Mouse (Mus musculus): ENCODE results near the gene H1f0. TPM values are rescaled to one million over a fixed set of nuclear protein-coding genes. Genes with fewer than 3 reads are reported as not detected.

Gene H1f0
- polyA plus RNA-seq, 1 experiment = 15.5 TPM

GRCm38 (mm10) chr15:78989152-78990092 lies 38.8 kb upstream of the H1f0 start:
- TF ChIP-seq TAL1 (IDR thresholded peaks at IDR 0.05; ENCODE audit: low read length) = no peak
- TF ChIP-seq GATA1 (IDR thresholded peaks at IDR 0.05; ENCODE audit: low read length) = no peak
- Histone ChIP-seq H3K4me3 (replicated peaks) (no peak overlapping the region), H3K9me3 (ENCODE audit: control insufficient read depth, low read length) (no peaks in the 10 kb centered on the region), H3K27me3 (ENCODE audit: control insufficient read depth) (no peaks in the 10 kb centered on the region), H3K36me3 (ENCODE audit: control insufficient read depth) (peaks cover 88% of the 10 kb centered on the region), H3K4me1 (ENCODE audit: control insufficient read depth) (peaks cover 26% of the 10 kb centered on the region)

- Histone ChIP-seq H3K4me3 (replicated peaks) (no peak overlapping the region), H3K36me3 (ENCODE audit: control insufficient read depth) (peaks cover 95% of the 10 kb centered on the region), H3K27me3 (ENCODE audit: control insufficient read depth) (no peaks in the 10 kb centered on the region), H3K9me3 (ENCODE audit: control insufficient read depth, low read length) (no peaks in the 10 kb centered on the region), H3K4me1 (ENCODE audit: control insufficient read depth) (peaks cover 20% of the 10 kb centered on the region)
- no peak for TF ChIP-seq GATA1 (IDR thresholded peaks at IDR 0.05; ENCODE audit: low read length)
- no peak for TF ChIP-seq TAL1 (IDR thresholded peaks at IDR 0.05; ENCODE audit: low read length)
Measured at GRCm38 (mm10) chr15:78990093-78990463, 38.2 kb upstream of the H1f0 start.

GRCm38 (mm10) chr15:78990970-78991525 lies 37.2 kb upstream of the H1f0 start:
- H3K4me1 ChIP-seq (ENCODE audit: control insufficient read depth) = peaks cover 20% of the 10 kb centered on the region
- no peak for TF ChIP-seq TAL1 (IDR thresholded peaks at IDR 0.05; ENCODE audit: low read length)
- no peak for TF ChIP-seq GATA1 (IDR thresholded peaks at IDR 0.05; ENCODE audit: low read length)
- peaks cover 97% of the 10 kb centered on the region for H3K36me3 ChIP-seq (ENCODE audit: control insufficient read depth)
- H3K9me3 ChIP-seq (ENCODE audit: control insufficient read depth, low read length) = no peaks in the 10 kb centered on the region
- H3K27me3 ChIP-seq (ENCODE audit: control insufficient read depth) = no peaks in the 10 kb centered on the region
- H3K4me3 ChIP-seq (replicated peaks) = no peak overlapping the region

GRCm38 (mm10) chr15:78992235-78992634 lies 36.0 kb upstream of the H1f0 start:
- TF ChIP-seq TAL1 (IDR thresholded peaks at IDR 0.05; ENCODE audit: low read length) (no peak), GATA1 (IDR thresholded peaks at IDR 0.05; ENCODE audit: low read length) (no peak)
- H3K4me1 ChIP-seq (ENCODE audit: control insufficient read depth) = peaks cover 17% of the 10 kb centered on the region
- H3K36me3 ChIP-seq (ENCODE audit: control insufficient read depth) = peaks cover 93% of the 10 kb centered on the region

GRCm38 (mm10) chr15:78992925-78993324 lies 35.3 kb upstream of the H1f0 start:
- H3K36me3 ChIP-seq (ENCODE audit: control insufficient read depth) = peaks cover 90% of the 10 kb centered on the region
- no peak for TF ChIP-seq TAL1 (IDR thresholded peaks at IDR 0.05; ENCODE audit: low read length)
- TF ChIP-seq GATA1 (IDR thresholded peaks at IDR 0.05; ENCODE audit: low read length) = no peak
- H3K4me1 ChIP-seq (ENCODE audit: control insufficient read depth) = peaks cover 17% of the 10 kb centered on the region
- no peak overlapping the region for H3K4me3 ChIP-seq (replicated peaks)
- H3K9me3 ChIP-seq (ENCODE audit: control insufficient read depth, low read length) = no peaks in the 10 kb centered on the region
- no peaks in the 10 kb centered on the region for H3K27me3 ChIP-seq (ENCODE audit: control insufficient read depth)

More at GRCm38 (mm10) chr15:78992235-78992634, 36.0 kb upstream of the H1f0 start:
- no peaks in the 10 kb centered on the region for H3K27me3 ChIP-seq (ENCODE audit: control insufficient read depth)
- no peak overlapping the region for H3K4me3 ChIP-seq (replicated peaks)
- no peaks in the 10 kb centered on the region for H3K9me3 ChIP-seq (ENCODE audit: control insufficient read depth, low read length)

- Histone ChIP-seq H3K36me3 (ENCODE audit: control insufficient read depth) (peaks cover 87% of the 10 kb centered on the region), H3K4me1 (ENCODE audit: control insufficient read depth) (peaks cover 17% of the 10 kb centered on the region)
- TF ChIP-seq GATA1 (IDR thresholded peaks at IDR 0.05; ENCODE audit: low read length) = no peak
- TF ChIP-seq TAL1 (IDR thresholded peaks at IDR 0.05; ENCODE audit: low read length) = no peak
Measured at GRCm38 (mm10) chr15:78995916-78996315, 32.3 kb upstream of the H1f0 start.

GRCm38 (mm10) chr15:78996663-78997062 lies 31.6 kb upstream of the H1f0 start:
- H3K4me1 ChIP-seq (ENCODE audit: control insufficient read depth) = peaks cover 17% of the 10 kb centered on the region
- no peak overlapping the region for H3K4me3 ChIP-seq (replicated peaks)
- no peaks in the 10 kb centered on the region for H3K9me3 ChIP-seq (ENCODE audit: control insufficient read depth, low read length)
- H3K36me3 ChIP-seq (ENCODE audit: control insufficient read depth) = peaks cover 87% of the 10 kb centered on the region
- H3K27me3 ChIP-seq (ENCODE audit: control insufficient read depth) = no peaks in the 10 kb centered on the region
- TF ChIP-seq GATA1 (IDR thresholded peaks at IDR 0.05; ENCODE audit: low read length) = no peak
- TF ChIP-seq TAL1 (IDR thresholded peaks at IDR 0.05; ENCODE audit: low read length) = no peak

More at GRCm38 (mm10) chr15:78995916-78996315, 32.3 kb upstream of the H1f0 start:
- no peak overlapping the region for H3K4me3 ChIP-seq (replicated peaks)
- no peaks in the 10 kb centered on the region for H3K9me3 ChIP-seq (ENCODE audit: control insufficient read depth, low read length)
- no peaks in the 10 kb centered on the region for H3K27me3 ChIP-seq (ENCODE audit: control insufficient read depth)

GRCm38 (mm10) chr15:78998348-78998747 lies 29.9 kb upstream of the H1f0 start:
- Histone ChIP-seq H3K9me3 (ENCODE audit: control insufficient read depth, low read length) (no peaks in the 10 kb centered on the region), H3K4me1 (ENCODE audit: control insufficient read depth) (peaks cover 17% of the 10 kb centered on the region), H3K4me3 (replicated peaks) (no peak overlapping the region), H3K27me3 (ENCODE audit: control insufficient read depth) (no peaks in the 10 kb centered on the region), H3K36me3 (ENCODE audit: control insufficient read depth) (peaks cover 86% of the 10 kb centered on the region)
- TF ChIP-seq TAL1 (IDR thresholded peaks at IDR 0.05; ENCODE audit: low read length) = no peak
- no peak for TF ChIP-seq GATA1 (IDR thresholded peaks at IDR 0.05; ENCODE audit: low read length)

GRCm38 (mm10) chr15:78999586-78999985 lies 28.7 kb upstream of the H1f0 start:
- Histone ChIP-seq H3K9me3 (ENCODE audit: control insufficient read depth, low read length) (no peaks in the 10 kb centered on the region), H3K27me3 (ENCODE audit: control insufficient read depth) (no peaks in the 10 kb centered on the region), H3K4me3 (replicated peaks) (no peak overlapping the region), H3K36me3 (ENCODE audit: control insufficient read depth) (peaks cover 86% of the 10 kb centered on the region), H3K4me1 (ENCODE audit: control insufficient read depth) (peaks cover 17% of the 10 kb centered on the region)
- no peak for TF ChIP-seq GATA1 (IDR thresholded peaks at IDR 0.05; ENCODE audit: low read length)
- no peak for TF ChIP-seq TAL1 (IDR thresholded peaks at IDR 0.05; ENCODE audit: low read length)

All from erythroblast, embryonic 14.5 days (primary cell).